Mouse (Mus musculus) granulocyte monocyte progenitor cell, adult 5-6 weeks (primary cell): Measurements from ENCODE around the gene Kcnn3. TPM values are rescaled to one million over a fixed set of nuclear protein-coding genes. Genes with fewer than 3 reads are reported as not detected.

Experiments used
- ATAC-seq: replicated peaks from 2 replicates; pipeline ENCODE4 v1.8.0; 2016; ENCODE audit warnings: mild to moderate bottlenecking, moderate TSS enrichment, inconsistent platforms; ENCODE audit not compliant: poor library complexity, severe bottlenecking
- total RNA-seq, 2 experiments: library from RNA; stranded (forward) in 1 of 2; stranded (reverse) in 1 of 2; fragments of 200-712, 200-1000 nt in 1 of 2; fragments of >200 nt in 1 of 2; fragmentation: Nextera tagmentation in 1 of 2; gene quantifications; 2 replicates each; pipeline ENCODE4 v1.2.3; 2014 to 2017

The Kcnn3 gene
- total RNA-seq, 2 experiments from 2014 or later = not detected

GRCm38 (mm10) chr3:89605235-89605634, 85.3 kb downstream of the Kcnn3 start:
- ATAC-seq = no peak

- no peak for ATAC-seq
Observed at GRCm38 (mm10) chr3:89607327-89607726, 87.4 kb downstream of the Kcnn3 start.

- no peak for ATAC-seq
Observed at GRCm38 (mm10) chr3:89612048-89612447, 92.1 kb downstream of the Kcnn3 start.

- no peak for ATAC-seq
Observed at GRCm38 (mm10) chr3:89613526-89614523, 93.9 kb downstream of the Kcnn3 start.

- no peak for ATAC-seq
Observed at GRCm38 (mm10) chr3:89616861-89617260, 96.9 kb downstream of the Kcnn3 start.

GRCm38 (mm10) chr3:89617360-89617759, 97.4 kb downstream of the Kcnn3 start:
- peak; percentile 63; the same call in 1 of the 2 replicates for ATAC-seq

GRCm38 (mm10) chr3:89622825-89623224, 102.9 kb downstream of the Kcnn3 start:
- no peak for ATAC-seq

- no peak for ATAC-seq
Observed at GRCm38 (mm10) chr3:89623531-89623930, 103.6 kb downstream of the Kcnn3 start.

GRCm38 (mm10) chr3:89624001-89624400, 104.0 kb downstream of the Kcnn3 start:
- no peak for ATAC-seq

- no peak for ATAC-seq
Observed at GRCm38 (mm10) chr3:89624814-89625445, 105.0 kb downstream of the Kcnn3 start.

- ATAC-seq = no peak
Observed at GRCm38 (mm10) chr3:89626556-89626955, 106.6 kb downstream of the Kcnn3 start.

- ATAC-seq = no peak
Observed at GRCm38 (mm10) chr3:89629811-89630210, 109.8 kb downstream of the Kcnn3 start.

- no peak for ATAC-seq
Observed at GRCm38 (mm10) chr3:89631750-89632149, 111.8 kb downstream of the Kcnn3 start.

- no peak for ATAC-seq
Observed at GRCm38 (mm10) chr3:89633531-89633930, 113.6 kb downstream of the Kcnn3 start.

GRCm38 (mm10) chr3:89633941-89634340, 114.0 kb downstream of the Kcnn3 start:
- ATAC-seq = no peak

GRCm38 (mm10) chr3:89640804-89641203, 120.8 kb downstream of the Kcnn3 start:
- no peak for ATAC-seq

- no peak for ATAC-seq
Observed at GRCm38 (mm10) chr3:89643391-89643790, 123.4 kb downstream of the Kcnn3 start.

- ATAC-seq = no peak
Observed at GRCm38 (mm10) chr3:89646813-89647255, 126.9 kb downstream of the Kcnn3 start.

- ATAC-seq = no peak
Observed at GRCm38 (mm10) chr3:89647268-89647874, 127.4 kb downstream of the Kcnn3 start.

- no peak for ATAC-seq
Observed at GRCm38 (mm10) chr3:89649890-89650289, 129.9 kb downstream of the Kcnn3 start.
